ENCODE assay signal across 7 mouse cellular contexts in genomic region chr9:44494261-44494862, GRCm38 (mm10). TPM values are rescaled to one million over a fixed set of nuclear protein-coding genes. Genes with fewer than 3 reads are reported as not detected.
DNase-seq lines count a peak whose midpoint lies in the region; ATAC-seq and TF ChIP-seq lines count a peak whose summit lies in the region.

No protein-coding gene starts in this region.

- no peaks in the 10 kb centered on the region for H3K9me3 ChIP-seq in heart, embryonic 11.5 days (replicated peaks; ENCODE audit: control insufficient read depth, low read length)
- no peaks in the 10 kb centered on the region for H3K9me3 ChIP-seq in midbrain, postnatal 0 days (ENCODE audit: low read length)

- H3K36me3 ChIP-seq in heart, embryonic 11.5 days (ENCODE audit: control insufficient read depth, insufficient read depth, low read length): no peaks in the 10 kb centered on the region
- H3K36me3 ChIP-seq in midbrain, postnatal 0 days (ENCODE audit: insufficient read depth, low read length): no peaks in the 10 kb centered on the region

- H3K4me2 ChIP-seq in heart, embryonic 11.5 days: peak overlapping the region; percentile 43; the same call in 1 of the 2 replicates
- 0 out of 2 replicates have a peak overlapping the region, but pooled peaks have one; percentile 12 for H3K4me2 ChIP-seq in midbrain, postnatal 0 days (ENCODE audit: low read depth, low read length, poor library complexity, severe bottlenecking)

- no peaks in the 10 kb centered on the region for H3K27me3 ChIP-seq in heart, embryonic 11.5 days (ENCODE audit: control insufficient read depth, insufficient read depth, low read length)
- no peaks in the 10 kb centered on the region for H3K27me3 ChIP-seq in midbrain, postnatal 0 days (ENCODE audit: insufficient read depth, low read length)

- no peak for ATAC-seq in heart, embryonic 11.5 days (replicated peaks; ENCODE audit: insufficient number of reproducible peaks, low FRiP score, low TSS enrichment)
- no peak for ATAC-seq in midbrain, postnatal 0 days (ENCODE audit: low FRiP score)

- no peak for TF ChIP-seq CTCF in midbrain, postnatal 0 days (IDR thresholded peaks at IDR 0.05)

- peak overlapping the region; percentile 57 for H3K27ac ChIP-seq in heart, embryonic 11.5 days (ENCODE audit: low read depth, low read length)
- peak overlapping the region; percentile 65 for H3K27ac ChIP-seq in midbrain, postnatal 0 days (ENCODE audit: low read depth, low read length)

- H3K4me1 ChIP-seq in heart, embryonic 11.5 days (ENCODE audit: control insufficient read depth, insufficient read depth, low read length): peaks cover 87% of the 10 kb centered on the region
- H3K4me1 ChIP-seq in midbrain, postnatal 0 days (ENCODE audit: insufficient read depth, low read length): peaks cover 30% of the 10 kb centered on the region

- no peak overlapping the region for H3K4me3 ChIP-seq in heart, embryonic 11.5 days (ENCODE audit: low read depth, low read length)
- H3K4me3 ChIP-seq in midbrain, postnatal 0 days (ENCODE audit: low read depth, low read length): no peak overlapping the region

- 35% methylated on average over 11 of the region's 11 CpGs for WGBS in heart, embryonic 11.5 days (ENCODE audit: insufficient replicate concordance)
- 15% methylated on average over 11 of the region's 11 CpGs for WGBS in midbrain, postnatal 0 days

- H3K9ac ChIP-seq in heart, embryonic 11.5 days (ENCODE audit: low read depth, low read length): peak overlapping the region; percentile 44; the same call in 1 of the 2 replicates
- H3K9ac ChIP-seq in midbrain, postnatal 0 days (replicated peaks; ENCODE audit: low read length, poor library complexity, severe bottlenecking): no peak overlapping the region

- peak; percentile 45 for DNase-seq in ovary, postnatal 36 days (ENCODE audit: low spot score)
- no peak for DNase-seq in ovary, postnatal 10 days (ENCODE audit: low spot score)
- DNase-seq in cerebellum, adult 8-10 months: peak; percentile 50
- peak; percentile 63 for DNase-seq in kidney, postnatal 14 days
- DNase-seq in midbrain, postnatal 0 days (ENCODE audit: low spot score): no peak
- DNase-seq in c-Kit-positive CD71-positive TER-119-positive erythroid progenitor cells, embryonic 14.5 days (ENCODE audit: low spot score): no peak

RNA-seq across cellular contexts. Expression of gene Bcl9l, which starts 11.7 kb away (rescaled TPM):
- 8.7 and 9.3 TPM in 2 replicates for polyA plus RNA-seq in heart, embryonic 11.5 days (2014; fragmentation: Nextera tagmentation; extraction: Ambion mirVana)
- total RNA-seq in midbrain, postnatal 0 days (2014; rRNA removed): 42.1 and 61.1 TPM in 2 replicates
- 10.0 and 10.4 TPM in 2 replicates for polyA plus RNA-seq in midbrain, postnatal 0 days (2015; fragmentation: Nextera tagmentation; extraction: Ambion mirVana)

RNA-seq across cellular contexts. Expression of gene Upk2, which starts 39.6 kb away (rescaled TPM):
- polyA plus RNA-seq in heart, embryonic 11.5 days (2014; fragmentation: Nextera tagmentation; extraction: Ambion mirVana): 0.14 TPM in 1 of 2 replicates, not detected in the other
- total RNA-seq in midbrain, postnatal 0 days (2014; rRNA removed): not detected in 2 replicates
- polyA plus RNA-seq in midbrain, postnatal 0 days (2015; fragmentation: Nextera tagmentation; extraction: Ambion mirVana): not detected in 2 replicates

RNA-seq across cellular contexts. Expression of gene Foxr1, which starts 53.4 kb away (rescaled TPM):
- not detected in 2 replicates for polyA plus RNA-seq in heart, embryonic 11.5 days (2014; fragmentation: Nextera tagmentation; extraction: Ambion mirVana)
- total RNA-seq in midbrain, postnatal 0 days (2014; rRNA removed): not detected in 2 replicates
- polyA plus RNA-seq in midbrain, postnatal 0 days (2015; fragmentation: Nextera tagmentation; extraction: Ambion mirVana): not detected in 2 replicates

Comparison
In these comparisons a context has a peak if more than half of its experiments do, and no peak if none do; other contexts are left out.
1. DNase-seq: peak in ovary, postnatal 36 days (single experiment), cerebellum, adult 8-10 months (single experiment) and kidney, postnatal 14 days (single experiment); none in ovary, postnatal 10 days (single experiment), midbrain, postnatal 0 days (single experiment) and c-Kit-positive CD71-positive TER-119-positive erythroid progenitor cells, embryonic 14.5 days (single experiment).